Mouse (Mus musculus) stomach, postnatal 0 days (tissue): ENCODE measurements at regions not wholly inside any gene's neighbourhood (a gene's known extent, or its start where the extent isn't known, plus 50 kb on each side); places are given as distances from the start of the nearest gene placed in this dataset.
"Not testable (repeated sequence)": the region's sequence is repeated elsewhere in the genome, so short reads cannot be mapped to it uniquely, and the experiment has no call there.

ENCODE experiments used
- ATAC-seq: fragments of 200-750 bp; cut with Nextera tagmentation; 2 replicates; pipeline ENCODE4 v1.8.0; 2017; ENCODE audit not compliant: low FRiP score, low TSS enrichment
- DNase-seq: peaks from one replicate; pipeline ENCODE4 v3.0.0-alpha.2; 2016; ENCODE audit warnings: low spot score
- H3K27ac ChIP-seq: fragments of 300-500 bp; sonication (generic); replicated peaks from 2 replicates; pipeline ENCODE4 v1.5.1; 2014; ENCODE audit warnings: mild to moderate bottlenecking, control low read depth
- H3K27me3 ChIP-seq: fragments of 300-500 bp; sonication (generic); 2 replicates; pipeline ENCODE4 v1.6.1; 2014; ENCODE audit warnings: low read length; ENCODE audit not compliant: control insufficient read depth, insufficient read depth
- H3K36me3 ChIP-seq: fragments of 300-500 bp; sonication (generic); 2 replicates; pipeline ENCODE4 v1.6.1; 2014; ENCODE audit warnings: low read length, mixed read lengths; ENCODE audit not compliant: control insufficient read depth, insufficient read depth
- H3K4me1 ChIP-seq: fragments of 300-500 bp; sonication (generic); replicated peaks from 2 replicates; pipeline ENCODE4 v1.6.1; 2014; ENCODE audit warnings: antibody characterized with exemption; ENCODE audit not compliant: control insufficient read depth, insufficient read depth
- H3K4me2 ChIP-seq: fragments of 300-500 bp; sonication (generic); replicated peaks from 2 replicates; pipeline ENCODE4 v1.6.1; 2014; ENCODE audit warnings: low read depth, mild to moderate bottlenecking, control low read depth, moderate library complexity
- H3K4me3 ChIP-seq: fragments of 300-500 bp; sonication (generic); 2 replicates; pipeline ENCODE4 v1.5.1; 2014; ENCODE audit warnings: low read depth, low read length, control low read depth
- H3K9ac ChIP-seq: fragments of 300-500 bp; sonication (generic); 2 replicates; pipeline ENCODE4 v1.6.1; 2014; ENCODE audit warnings: mild to moderate bottlenecking, low read length, control low read depth, mixed read lengths
- H3K9me3 ChIP-seq: fragments of 300-500 bp; sonication (generic); 2 replicates; pipeline ENCODE4 v1.6.1; 2016; ENCODE audit warnings: low read length; ENCODE audit not compliant: control insufficient read depth
- CTCF ChIP-seq: IDR thresholded peaks from 2 replicates; pipeline ENCODE4 v1.5.1; 2016; ENCODE audit warnings: antibody characterized with exemption, low read depth, mild to moderate bottlenecking, moderate library complexity
- EP300 ChIP-seq: optimal IDR thresholded peaks from 2 replicates; pipeline ENCODE3; 2016; ENCODE audit warnings: antibody characterized with exemption
- WGBS: fragments of 180-500 bp; shearing (Covaris S2); extraction: QIAGEN DNeasy Blood & Tissue Kit; methylation state at CpG from one replicate; pipeline ENCODE4 v1.1.7; 2014; 5-methylcytosine and 5-hydroxymethylcytosine counted together

- Histone ChIP-seq H3K4me2 (no peak overlapping the region), H3K4me1 (no peaks in the 10 kb centered on the region), H3K4me3 (no peak overlapping the region), H3K27me3 (no peaks in the 10 kb centered on the region), H3K27ac (no peak overlapping the region), H3K9ac (no peak overlapping the region), H3K36me3 (no peaks in the 10 kb centered on the region), H3K9me3 (no peaks in the 10 kb centered on the region)
- no peak for TF ChIP-seq EP300
- TF ChIP-seq CTCF, result no peak
- ATAC-seq (no peak), DNase-seq (no peak)
- 75% methylated on average over 1 of the region's 1 CpGs for WGBS
Observed at GRCm38 (mm10) chr7:64101679-64102078, 52.0 kb upstream of the Trpm1 start.

GRCm38 (mm10) chr7:64099606-64100005, 54.0 kb upstream of the Trpm1 start:
- Histone ChIP-seq H3K4me1 (no peaks in the 10 kb centered on the region), H3K36me3 (no peaks in the 10 kb centered on the region), H3K4me2 (no peak overlapping the region), H3K27me3 (no peaks in the 10 kb centered on the region), H3K27ac (no peak overlapping the region), H3K9me3 (no peaks in the 10 kb centered on the region), H3K9ac (no peak overlapping the region), H3K4me3 (no peak overlapping the region)
- ATAC-seq, result no peak
- 91% methylated on average over 3 of the region's 3 CpGs for WGBS
- TF ChIP-seq CTCF (no peak), EP300 (no peak)
- peak; percentile 4 for DNase-seq

DNA sequence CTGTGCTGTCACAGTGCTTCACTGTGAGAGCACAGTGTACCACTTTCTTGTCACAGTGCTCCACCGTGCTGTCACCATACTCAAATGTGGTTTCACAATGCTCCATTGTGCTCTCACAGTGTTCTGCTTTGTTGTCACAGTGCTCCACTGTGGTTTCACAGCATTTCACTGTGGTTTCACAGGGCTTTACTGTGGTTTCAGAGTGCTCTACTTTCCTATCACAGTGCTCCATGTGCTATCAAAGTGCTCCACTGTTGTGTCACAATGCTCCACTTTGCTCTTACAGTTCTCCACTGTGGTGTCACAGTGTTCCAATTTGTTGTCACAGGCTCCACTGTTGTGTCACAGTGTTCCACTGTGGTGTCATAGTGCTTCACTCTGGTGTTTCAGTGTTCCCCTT, 63.6 kb upstream of the Trpm1 start:
- Histone ChIP-seq H3K9ac (no peak overlapping the region), H3K4me2 (no peak overlapping the region), H3K27me3 (no peaks in the 10 kb centered on the region), H3K4me1 (no peaks in the 10 kb centered on the region), H3K4me3 (no peak overlapping the region), H3K9me3 (no peaks in the 10 kb centered on the region), H3K27ac (no peak overlapping the region), H3K36me3 (no peaks in the 10 kb centered on the region)
- ATAC-seq, result no peak
- no peak for TF ChIP-seq EP300
- TF ChIP-seq CTCF, result no peak
- no peak for DNase-seq
- WGBS, result 82% methylated on average over 1 of the region's 1 CpGs

GRCm38 (mm10) chr7:64089034-64089433, 64.6 kb upstream of the Trpm1 start:
- Histone ChIP-seq H3K9me3 (no peaks in the 10 kb centered on the region), H3K4me3 (no peak overlapping the region), H3K27ac (no peak overlapping the region), H3K4me2 (no peak overlapping the region), H3K9ac (no peak overlapping the region), H3K36me3 (no peaks in the 10 kb centered on the region), H3K27me3 (no peaks in the 10 kb centered on the region), H3K4me1 (no peaks in the 10 kb centered on the region)
- 81% methylated on average over 5 of the region's 5 CpGs for WGBS
- ATAC-seq (no peak), DNase-seq (no peak)
- no peak for TF ChIP-seq EP300
- no peak for TF ChIP-seq CTCF

DNA sequence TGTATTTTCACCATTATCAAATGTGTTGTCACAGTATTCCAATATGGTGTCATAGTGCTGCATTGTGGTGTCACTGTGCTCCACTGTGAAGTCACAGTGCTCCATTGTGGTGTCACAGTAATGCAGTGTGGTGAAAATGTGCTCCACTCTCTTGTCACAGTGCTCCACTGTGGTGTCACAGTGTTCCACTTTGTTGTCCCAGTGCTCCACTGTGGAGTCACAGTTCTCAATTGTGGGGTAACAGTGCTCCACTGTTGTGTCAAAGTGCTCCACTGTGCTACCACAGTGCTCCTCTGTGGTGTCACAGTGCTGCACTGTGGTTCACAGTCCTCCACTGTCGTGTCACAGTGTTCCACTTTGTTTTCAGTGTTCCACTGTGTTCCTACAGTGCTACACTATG, 69.7 kb upstream of the Trpm1 start:
- 63% methylated on average over 1 of the region's 1 CpGs for WGBS
- H3K4me2 ChIP-seq, result not testable (repeated sequence)

GRCm38 (mm10) chr7:64082651-64083050, 71.0 kb upstream of the Trpm1 start:
- ATAC-seq (no peak), DNase-seq (no peak)
- Histone ChIP-seq H3K4me3 (no peak overlapping the region), H3K9me3 (no peaks in the 10 kb centered on the region), H3K27me3 (no peaks in the 10 kb centered on the region), H3K9ac (no peak overlapping the region), H3K4me1 (no peaks in the 10 kb centered on the region), H3K36me3 (no peaks in the 10 kb centered on the region), H3K4me2 (no peak overlapping the region), H3K27ac (no peak overlapping the region)
- TF ChIP-seq CTCF, result no peak
- no peak for TF ChIP-seq EP300
- WGBS, result 75% methylated on average over 5 of the region's 5 CpGs

More for the DNA sequence above, 69.7 kb upstream of the Trpm1 start:
- not testable (repeated sequence) for DNase-seq, H3K9ac ChIP-seq, H3K27ac ChIP-seq, H3K27me3 ChIP-seq, H3K4me1 ChIP-seq, H3K4me3 ChIP-seq, ATAC-seq, H3K9me3 ChIP-seq, H3K36me3 ChIP-seq
